Mouse (Mus musculus) myocyte (in vitro differentiated cells): Measurements from ENCODE around the gene Spem2. TPM values are rescaled to one million over a fixed set of nuclear protein-coding genes. Genes with fewer than 3 reads are reported as not detected.

Experiments
- H3K27me3 ChIP-seq: one replicate; pipeline ENCODE4 v1.6.1; 2011; ENCODE audit not compliant: control insufficient read depth, insufficient read depth, insufficient read length
- H3K36me3 ChIP-seq: one replicate; pipeline ENCODE4 v1.6.1; 2011; ENCODE audit not compliant: control insufficient read depth, insufficient read depth
- H3K4me2 ChIP-seq: one replicate; pipeline ENCODE4 v1.6.1; 2011; ENCODE audit warnings: low read depth, control low read depth
- H3K4me3 ChIP-seq: one replicate; pipeline ENCODE4 v1.5.1; 2011; ENCODE audit warnings: mild to moderate bottlenecking, control low read depth, moderate library complexity
- H3K79me2 ChIP-seq: one replicate; pipeline ENCODE4 v1.6.1; 2011; ENCODE audit not compliant: control insufficient read depth, insufficient read depth
- H3ac ChIP-seq: one replicate; pipeline ENCODE4 v1.6.1; 2011; ENCODE audit not compliant: control insufficient read depth, insufficient read length
- CEBPB ChIP-seq: IDR thresholded peaks from 2 replicates; pipeline ENCODE4 v1.6.1; 2011; ENCODE audit warnings: mild to moderate bottlenecking, moderate library complexity; ENCODE audit not compliant: poor library complexity, insufficient read depth, severe bottlenecking
- E2F4 ChIP-seq: IDR thresholded peaks from one replicate; pipeline ENCODE4 v1.6.1; 2011; ENCODE audit warnings: mild to moderate bottlenecking, control low read depth, moderate library complexity; ENCODE audit not compliant: insufficient read depth
- MAX ChIP-seq: IDR thresholded peaks from one replicate; pipeline ENCODE4 v1.6.1; 2011; ENCODE audit warnings: low read depth, mild to moderate bottlenecking, control low read depth
- MYOD1 ChIP-seq, 3 experiments: IDR thresholded peaks; one replicate each; pipeline ENCODE4 v1.6.1; 2011; ENCODE audit warnings: control low read depth in 2 of 3, low read depth in 2 of 3, mild to moderate bottlenecking in 2 of 3, moderate library complexity in 1 of 3; ENCODE audit not compliant: insufficient read length in 2 of 3, control insufficient read depth in 1 of 3
- MYOG ChIP-seq, 3 experiments: IDR thresholded peaks; one replicate each; pipeline ENCODE4 v1.6.1; 2011; ENCODE audit warnings: control low read depth in 2 of 3, low read depth in 2 of 3, mild to moderate bottlenecking in 2 of 3; ENCODE audit not compliant: insufficient read length in 2 of 3, control insufficient read depth in 1 of 3, insufficient read depth in 1 of 3
- POLR2A ChIP-seq: IDR thresholded peaks from one replicate; pipeline ENCODE4 v1.6.1; 2011; ENCODE audit warnings: low read depth, mild to moderate bottlenecking, control low read depth, moderate library complexity; ENCODE audit not compliant: insufficient read length
- POLR2AphosphoS2 ChIP-seq: IDR thresholded peaks from one replicate; pipeline ENCODE4 v1.6.1; 2011; ENCODE audit warnings: low read depth, control low read depth; ENCODE audit not compliant: insufficient read length
- REST ChIP-seq: IDR thresholded peaks from one replicate; pipeline ENCODE4 v1.6.1; 2011; ENCODE audit warnings: mild to moderate bottlenecking, control low read depth, moderate library complexity; ENCODE audit not compliant: insufficient read depth, insufficient read length
- SRF ChIP-seq: IDR thresholded peaks from one replicate; pipeline ENCODE4 v1.6.1; 2011; ENCODE audit warnings: low read depth; ENCODE audit not compliant: control insufficient read depth, insufficient read length
- TCF12 ChIP-seq: IDR thresholded peaks from one replicate; pipeline ENCODE4 v1.6.1; 2011; ENCODE audit warnings: mild to moderate bottlenecking, control low read depth; ENCODE audit not compliant: poor library complexity, insufficient read depth, severe bottlenecking
- TCF3 ChIP-seq: IDR thresholded peaks from one replicate; pipeline ENCODE4 v1.6.1; 2011; ENCODE audit warnings: low read depth, control low read depth; ENCODE audit not compliant: insufficient read length
- USF1 ChIP-seq: IDR thresholded peaks from one replicate; pipeline ENCODE4 v1.6.1; 2011; ENCODE audit warnings: low read depth, mild to moderate bottlenecking, control low read depth, moderate library complexity
- polyA plus RNA-seq: library from polyadenylated mRNA; unstranded; fragments of >200 nt; fragmentation: generic; extraction: Trizol; gene quantifications from one replicate; pipeline ENCODE4 v1.2.1, GENCODE M21; 2012; ENCODE audit warnings: missing spikeins

Spem2 gene
- polyA plus RNA-seq, 1 experiment = not detected

GRCm38 (mm10) chr11:69777504-69778257 is 40.6 kb downstream of the Spem2 start:
- TF ChIP-seq MYOG (IDR thresholded peaks at IDR 0.05; ENCODE audit: control insufficient read depth in 1 of 3, insufficient read depth in 1 of 3, insufficient read length in 2 of 3, low read depth in 2 of 3) (no peak), TCF12 (no peak), MAX (no peak), REST (no peak)
- Histone ChIP-seq H3K79me2 (no peaks in the 10 kb centered on the region), H3K27me3 (no peaks in the 10 kb centered on the region), H3ac (no peak overlapping the region), H3K4me3 (no peak overlapping the region), H3K36me3 (peaks cover 8% of the 10 kb centered on the region), H3K4me2 (no peak overlapping the region)

GRCm38 (mm10) chr11:69776488-69776887 is 41.8 kb downstream of the Spem2 start:
- no peaks in the 10 kb centered on the region for H3K27me3 ChIP-seq
- TF ChIP-seq CEBPB = no peak
- peak; percentile 30 for TF ChIP-seq POLR2AphosphoS2
- no peaks in the 10 kb centered on the region for H3K79me2 ChIP-seq
- no peak overlapping the region for H3ac ChIP-seq
- H3K4me2 ChIP-seq = no peak overlapping the region
- peaks cover 8% of the 10 kb centered on the region for H3K36me3 ChIP-seq
- no peak overlapping the region for H3K4me3 ChIP-seq

- no peaks in the 10 kb centered on the region for H3K79me2 ChIP-seq
- no peak overlapping the region for H3K4me2 ChIP-seq
- H3K27me3 ChIP-seq = no peaks in the 10 kb centered on the region
- H3K4me3 ChIP-seq = no peak overlapping the region
- no peak overlapping the region for H3ac ChIP-seq
- H3K36me3 ChIP-seq = peaks cover 8% of the 10 kb centered on the region
- TF ChIP-seq SRF (no peak), MYOD1 (IDR thresholded peaks at IDR 0.05; ENCODE audit: control insufficient read depth in 1 of 3, insufficient read length in 2 of 3, low read depth in 2 of 3) (no peak), E2F4 (no peak), MYOG (IDR thresholded peaks at IDR 0.05; ENCODE audit: control insufficient read depth in 1 of 3, insufficient read depth in 1 of 3, insufficient read length in 2 of 3, low read depth in 2 of 3) (no peak), REST (no peak), POLR2A (no peak), TCF3 (no peak), POLR2AphosphoS2 (no peak), MAX (no peak), TCF12 (no peak), CEBPB (no peak), USF1 (no peak)
These were observed 42.5 kb downstream of the Spem2 start for GRCm38 (mm10) chr11:69775716-69776115.

GRCm38 (mm10) chr11:69774961-69775360 is 43.3 kb downstream of the Spem2 start:
- Histone ChIP-seq H3K36me3 (peaks cover 9% of the 10 kb centered on the region), H3ac (no peak overlapping the region), H3K4me2 (no peak overlapping the region), H3K4me3 (no peak overlapping the region), H3K27me3 (no peaks in the 10 kb centered on the region), H3K79me2 (peaks cover 6% of the 10 kb centered on the region)
- TF ChIP-seq SRF = no peak
- TF ChIP-seq USF1 = no peak
- no peak for TF ChIP-seq POLR2AphosphoS2
- no peak for TF ChIP-seq E2F4
- no peak for TF ChIP-seq CEBPB
- TF ChIP-seq POLR2A = no peak
- TF ChIP-seq MYOD1 (IDR thresholded peaks at IDR 0.05; ENCODE audit: control insufficient read depth in 1 of 3, insufficient read length in 2 of 3, low read depth in 2 of 3) = no peak
- TF ChIP-seq MYOG (IDR thresholded peaks at IDR 0.05; ENCODE audit: control insufficient read depth in 1 of 3, insufficient read depth in 1 of 3, insufficient read length in 2 of 3, low read depth in 2 of 3) = no peak
- no peak for TF ChIP-seq REST
- no peak for TF ChIP-seq MAX
- TF ChIP-seq TCF3 = no peak
- TF ChIP-seq TCF12 = no peak

- TF ChIP-seq MYOD1 (IDR thresholded peaks at IDR 0.05; ENCODE audit: control insufficient read depth in 1 of 3, insufficient read length in 2 of 3, low read depth in 2 of 3) (no peak), REST (no peak), POLR2A (no peak), TCF3 (no peak), E2F4 (no peak), USF1 (no peak)
- no peak overlapping the region for H3K4me2 ChIP-seq
- peaks cover 5% of the 10 kb centered on the region for H3K36me3 ChIP-seq
- H3K4me3 ChIP-seq = peak overlapping the region; percentile 59
- no peaks in the 10 kb centered on the region for H3K27me3 ChIP-seq
- H3ac ChIP-seq = no peak overlapping the region
- H3K79me2 ChIP-seq = peaks cover 22% of the 10 kb centered on the region
These were observed 50.7 kb downstream of the Spem2 start for GRCm38 (mm10) chr11:69767625-69767909.
